Mouse (Mus musculus): ENCODE data around the gene Exosc5.

The Exosc5 gene

DNA sequence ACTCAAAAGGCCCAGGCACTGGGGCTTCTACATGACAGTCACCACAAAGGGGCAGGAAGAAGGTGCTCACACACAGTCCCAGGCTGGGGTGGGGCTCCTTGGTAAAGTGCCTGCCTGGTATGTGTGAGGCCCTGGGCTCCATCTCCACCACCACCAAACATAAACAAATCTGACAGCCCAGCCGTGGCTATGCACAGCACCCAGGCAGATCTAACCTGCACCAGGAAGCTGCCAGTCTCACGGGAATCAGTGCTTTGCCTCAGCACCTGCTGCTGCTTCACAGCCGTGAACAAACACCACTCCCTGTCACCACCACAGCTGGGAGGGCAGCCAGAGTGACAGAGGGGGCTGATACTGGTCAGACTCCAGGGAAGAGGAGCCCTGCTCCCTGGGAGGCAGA, 22.6 kb upstream of the Exosc5 start:
- no peak for DNase-seq (ENCODE audit: low read depth in 1 of 2, low spot score in 2 of 2)

DNA sequence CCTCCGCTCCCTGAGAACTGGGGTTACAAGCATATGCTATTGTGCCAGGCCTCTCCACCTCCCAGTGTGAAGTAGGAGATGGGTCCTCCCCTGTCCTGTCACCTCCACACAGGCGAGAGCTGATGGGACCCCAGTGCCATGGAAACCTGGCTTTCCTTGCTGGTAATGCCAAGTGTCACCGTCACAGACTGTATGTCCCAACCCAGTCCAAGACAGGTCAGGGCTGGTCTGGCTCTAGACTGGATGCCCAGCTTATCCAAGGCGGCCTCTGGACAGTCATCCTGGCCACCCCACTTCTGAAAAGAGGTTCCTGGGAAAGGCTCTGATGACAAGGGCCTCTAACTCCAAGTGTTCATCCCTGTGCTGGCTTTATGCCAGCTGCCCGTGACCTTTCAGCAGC, 21.9 kb upstream of the Exosc5 start:
- no peak for DNase-seq (ENCODE audit: low read depth in 1 of 2, low spot score in 2 of 2)

DNA sequence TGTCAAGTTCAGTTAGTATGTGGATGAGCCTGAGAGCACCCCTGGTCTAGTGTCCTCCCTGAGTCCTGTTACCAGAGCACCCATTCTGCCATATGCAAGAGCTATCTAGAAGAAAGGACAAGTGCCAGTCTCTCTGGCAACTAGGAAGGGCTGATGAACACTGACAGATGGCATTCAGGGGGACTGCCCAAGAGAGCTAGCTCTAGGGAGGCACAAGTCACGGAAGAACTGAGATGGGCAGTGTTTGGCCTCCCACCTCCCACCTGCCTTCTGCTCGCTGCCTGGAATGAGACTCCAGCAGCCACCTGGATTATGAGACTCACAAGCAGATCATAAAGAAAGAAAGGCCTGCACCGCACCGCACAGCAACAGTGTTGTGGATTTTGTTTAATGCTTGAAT, 19.2 kb upstream of the Exosc5 start:
- no peak for DNase-seq (ENCODE audit: low read depth in 1 of 2, low spot score in 2 of 2)

DNA sequence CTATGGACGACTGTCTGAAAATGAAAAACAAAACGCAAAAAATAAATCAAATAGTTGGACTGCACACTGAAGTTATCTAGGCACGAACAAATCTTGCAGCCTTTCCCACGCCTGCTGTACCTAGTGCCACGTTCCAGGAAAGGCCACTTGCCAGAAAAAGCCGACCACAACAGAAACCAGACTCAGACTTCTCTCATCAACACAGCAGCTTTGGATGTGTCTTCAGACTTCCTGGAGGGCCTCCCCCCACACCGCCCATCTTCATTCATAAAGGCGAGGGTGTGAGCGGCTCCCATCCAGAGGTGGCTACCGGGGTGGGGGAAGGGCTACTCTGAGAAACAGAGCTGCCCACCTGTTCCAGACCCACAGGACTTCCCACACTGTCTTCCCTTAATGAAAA, 14.8 kb upstream of the Exosc5 start:
- no peak for DNase-seq (ENCODE audit: low read depth in 1 of 2, low spot score in 2 of 2)

DNA sequence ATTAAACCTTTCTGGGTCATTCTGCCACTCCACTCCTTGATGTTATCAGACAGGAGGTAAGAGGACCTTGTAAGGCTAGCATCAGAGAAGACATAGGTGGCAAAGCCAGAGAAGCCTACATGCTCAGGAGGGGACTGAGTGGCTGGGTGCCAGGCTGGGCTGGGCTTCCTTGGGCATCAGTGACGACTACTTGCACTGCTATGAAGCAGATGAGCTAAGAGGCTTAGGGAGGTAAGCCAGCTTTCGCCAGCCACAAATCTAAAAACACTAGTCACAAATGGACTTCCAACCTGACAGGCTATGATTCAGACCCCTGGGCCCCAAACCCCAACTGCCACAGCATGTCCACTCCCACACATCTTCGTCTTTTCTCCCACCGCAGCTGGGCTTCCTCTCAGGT, 14.3 kb upstream of the Exosc5 start:
- no peak for DNase-seq (ENCODE audit: low read depth in 1 of 2, low spot score in 2 of 2)

DNA sequence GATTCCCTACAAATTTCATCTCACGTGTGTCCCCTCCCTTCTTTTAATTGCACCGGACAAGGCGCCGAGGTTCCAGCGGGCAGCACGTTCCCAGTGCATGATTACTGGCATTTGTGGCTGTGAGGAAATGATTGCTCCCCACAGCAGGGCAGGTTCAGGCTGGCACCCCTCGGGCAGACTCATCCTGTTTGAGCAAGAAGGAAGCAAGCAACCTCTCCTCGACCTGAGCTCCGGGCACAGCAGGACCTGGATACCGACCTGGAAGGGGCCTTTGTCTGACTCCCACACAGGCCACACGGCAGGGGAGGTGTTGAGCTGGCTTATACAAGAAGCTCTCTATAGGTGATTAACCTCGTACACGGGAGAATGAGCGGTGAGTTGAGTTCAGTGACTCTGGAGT, 13.9 kb upstream of the Exosc5 start:
- DNase-seq (ENCODE audit: low read depth in 1 of 2, low spot score in 2 of 2), result no peak

DNA sequence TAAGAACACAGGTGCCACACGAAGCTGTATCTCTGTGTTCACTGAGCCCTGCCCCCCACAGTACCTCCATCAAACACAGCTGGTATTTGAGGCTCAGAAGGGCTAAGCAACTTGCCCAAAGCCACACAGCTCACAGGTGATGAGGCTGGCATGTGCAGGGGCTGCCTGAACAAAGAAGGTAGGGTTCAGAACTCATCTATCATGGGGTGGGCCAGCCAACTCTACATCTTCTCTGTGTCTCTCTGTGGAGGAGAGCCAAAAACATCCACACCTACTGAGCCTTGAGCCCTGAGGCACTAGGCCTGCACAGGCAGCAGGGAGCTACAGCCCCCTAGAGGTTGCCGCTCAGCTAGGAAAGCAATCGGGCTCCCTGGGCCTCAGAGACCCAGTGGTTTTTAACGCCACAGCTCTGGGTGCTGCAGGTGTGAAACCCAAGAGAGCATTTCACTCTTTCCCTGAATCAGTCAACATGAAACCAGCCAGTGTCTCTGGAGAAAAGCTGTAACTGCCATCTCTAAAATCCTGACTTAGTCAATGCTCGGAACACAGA, 11.3 kb upstream of the Exosc5 start:
- DNase-seq (ENCODE audit: low read depth in 1 of 2, low spot score in 2 of 2), result no peak

DNA sequence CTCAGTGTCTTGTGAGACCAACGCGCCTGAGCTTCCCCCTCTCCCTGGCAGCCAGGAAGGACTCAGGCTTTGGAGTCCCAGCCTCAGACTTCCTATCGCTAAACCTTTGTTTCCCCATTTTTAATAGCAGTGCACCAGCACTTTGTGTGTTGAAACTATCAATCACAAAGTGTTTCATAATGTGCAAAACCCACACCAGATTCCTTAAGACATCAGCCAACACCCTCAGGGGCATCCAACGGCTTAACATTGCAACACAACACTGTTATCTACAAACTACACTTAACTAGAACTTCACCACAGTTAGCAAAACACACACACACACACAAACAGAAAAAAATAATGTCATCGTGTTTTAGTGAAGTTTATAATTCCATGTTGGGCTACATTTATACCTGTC, 9.1 kb upstream of the Exosc5 start:
- DNase-seq (ENCODE audit: low read depth in 1 of 2, low spot score in 2 of 2), result peak in 1 of 2 experiments; percentile 42

DNA sequence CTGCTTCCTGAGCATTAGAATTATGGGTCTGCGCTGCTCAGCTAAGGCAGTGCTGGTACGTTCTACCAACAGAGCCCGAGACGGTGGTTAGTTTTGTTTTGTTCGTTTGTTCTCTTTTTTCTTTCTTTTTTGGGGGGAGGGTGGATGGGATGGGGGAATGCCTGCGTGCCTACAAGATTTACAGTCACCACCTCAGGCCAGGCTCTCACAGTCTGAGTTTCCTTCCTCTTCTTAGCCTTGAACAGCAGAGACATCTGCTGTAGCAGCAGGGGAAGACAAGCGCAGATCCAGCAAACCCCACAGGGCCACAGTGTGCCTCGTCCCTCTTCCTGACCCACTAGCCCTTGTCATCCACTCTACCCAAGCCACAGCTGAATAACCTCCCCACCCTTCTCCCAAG, 7.7 kb upstream of the Exosc5 start:
- peak in 1 of 2 experiments; percentile 40 for DNase-seq (ENCODE audit: low read depth in 1 of 2, low spot score in 2 of 2)

DNA sequence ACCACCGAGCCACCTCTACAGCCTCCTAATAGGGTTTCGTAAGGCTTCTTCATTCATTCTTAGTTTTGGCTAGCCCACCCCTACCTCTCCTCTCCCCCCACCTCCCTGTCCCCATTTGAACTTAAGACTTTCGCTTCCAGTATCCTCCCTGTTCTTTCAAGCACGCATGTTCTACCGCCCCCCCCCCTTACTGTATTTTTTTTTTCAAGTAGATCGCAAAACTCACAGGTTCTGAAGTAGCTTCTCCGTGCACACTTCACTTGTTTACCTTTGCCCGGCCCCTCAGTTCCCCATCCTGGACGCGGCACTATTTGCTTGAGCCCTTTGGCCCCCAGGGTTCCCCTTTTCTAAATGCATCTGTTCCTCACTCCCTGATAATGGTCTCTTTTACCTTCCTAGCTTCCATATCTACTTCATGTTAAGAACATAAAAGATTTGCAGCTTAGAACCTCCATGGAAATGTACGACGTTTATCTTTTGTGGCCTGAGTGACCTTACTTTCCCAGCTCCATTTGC, 6.7 kb upstream of the Exosc5 start:
- no peak for DNase-seq (ENCODE audit: low read depth in 1 of 2, low spot score in 2 of 2)

DNA sequence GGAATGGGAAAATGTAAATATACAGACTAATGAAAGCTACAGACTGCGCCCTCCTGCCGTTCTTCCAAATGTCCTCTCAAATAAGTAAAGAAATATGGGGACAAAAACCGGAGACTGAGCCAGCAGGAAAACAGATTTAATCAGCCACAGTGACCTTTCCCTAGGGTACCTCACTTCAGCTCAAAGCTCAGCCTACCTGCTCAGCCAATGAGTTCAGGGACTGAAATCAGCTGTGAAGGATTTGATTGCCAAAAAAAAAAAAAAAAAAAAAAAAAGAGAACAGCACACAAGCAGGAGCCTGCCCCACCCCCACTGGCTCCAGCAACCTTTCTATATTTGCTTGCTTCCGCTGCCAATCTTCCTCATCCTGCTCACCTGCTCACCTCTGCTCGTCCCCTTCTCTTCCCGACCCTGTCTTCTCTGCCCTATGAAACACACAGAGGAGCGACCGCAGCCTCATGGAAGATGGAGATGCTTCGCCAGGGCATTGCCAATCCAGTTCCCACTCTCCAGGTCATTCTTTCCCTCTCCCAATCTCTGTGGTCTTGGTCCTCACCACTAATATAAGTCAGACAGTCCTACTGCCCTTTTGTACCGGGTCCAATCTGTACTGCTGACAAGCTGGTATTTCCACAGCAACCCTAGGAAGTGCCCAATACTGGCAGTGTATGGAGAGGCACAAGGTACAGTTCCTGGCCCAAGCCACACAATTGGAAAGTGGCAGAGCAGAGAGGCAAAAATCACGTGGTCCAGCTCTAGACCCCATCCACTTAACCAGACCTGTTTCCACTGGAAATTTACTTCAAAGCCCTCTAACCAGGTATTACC, 3.1 kb upstream of the Exosc5 start:
- no peak for DNase-seq (ENCODE audit: low read depth in 1 of 2, low spot score in 2 of 2)

DNA sequence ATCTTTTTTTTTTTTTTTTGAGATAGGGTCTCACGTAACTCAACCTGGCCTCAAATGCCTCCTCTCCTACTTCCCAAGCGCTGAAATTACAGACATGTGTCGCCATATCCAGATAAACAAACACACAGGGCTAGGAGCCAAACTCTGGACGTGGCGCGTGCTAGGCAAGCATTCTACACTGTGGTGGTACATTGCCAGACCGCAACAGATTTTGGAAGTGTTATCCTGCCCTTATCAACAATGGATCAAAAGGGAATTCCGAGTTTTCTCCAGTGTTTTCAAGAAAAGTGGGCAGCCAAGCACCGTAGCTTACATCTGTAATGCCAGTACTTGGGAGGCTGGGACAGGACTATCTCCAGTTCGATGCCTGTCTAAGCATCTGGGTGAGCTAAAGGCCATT, 1.2 kb upstream of the Exosc5 start:
- DNase-seq (ENCODE audit: low read depth in 1 of 2, low spot score in 2 of 2), result no peak

DNA sequence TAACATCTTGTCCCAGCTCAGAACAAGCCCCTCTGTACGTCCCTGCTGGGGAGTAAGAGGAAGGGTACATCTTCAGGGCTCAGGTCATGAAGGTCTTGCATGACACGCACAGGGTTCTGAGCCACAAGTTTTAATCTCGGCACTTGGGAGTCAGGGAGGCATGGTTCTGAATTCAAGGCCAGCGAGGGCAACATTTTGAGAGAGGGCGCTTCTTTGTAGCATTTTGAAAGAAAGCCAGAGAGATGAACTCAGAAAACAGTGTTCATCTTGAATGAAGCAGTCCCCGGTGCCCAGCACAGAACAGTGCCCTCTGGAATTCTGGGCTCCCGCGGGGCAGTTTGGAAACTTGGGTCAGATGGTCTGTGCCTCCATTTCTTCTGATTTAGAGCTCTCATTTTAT, 7.4 kb downstream of the Exosc5 start:
- DNase-seq (ENCODE audit: low read depth in 1 of 2, low spot score in 2 of 2), result no peak

DNA sequence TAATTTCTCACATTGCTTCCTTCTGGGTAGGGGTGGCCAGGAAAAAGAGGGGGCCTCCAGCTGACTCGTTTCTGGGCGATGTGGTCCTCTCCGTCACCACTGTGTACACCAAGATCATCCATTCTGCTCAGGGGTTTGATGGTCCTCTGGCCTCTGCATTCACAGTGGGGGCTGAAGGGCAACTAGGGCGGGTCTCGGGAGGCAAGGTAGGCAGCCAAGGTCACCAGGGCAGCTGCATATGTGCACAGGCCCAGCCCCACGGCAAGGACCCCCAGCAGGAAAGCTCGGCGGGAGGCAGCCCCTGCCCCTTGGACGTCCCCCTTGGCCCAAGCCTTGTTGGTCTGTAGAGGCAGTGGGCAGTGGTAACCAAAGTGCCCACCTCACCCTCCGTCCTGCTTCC, 10.2 kb downstream of the Exosc5 start:
- no peak for DNase-seq (ENCODE audit: low read depth in 1 of 2, low spot score in 2 of 2)

DNA sequence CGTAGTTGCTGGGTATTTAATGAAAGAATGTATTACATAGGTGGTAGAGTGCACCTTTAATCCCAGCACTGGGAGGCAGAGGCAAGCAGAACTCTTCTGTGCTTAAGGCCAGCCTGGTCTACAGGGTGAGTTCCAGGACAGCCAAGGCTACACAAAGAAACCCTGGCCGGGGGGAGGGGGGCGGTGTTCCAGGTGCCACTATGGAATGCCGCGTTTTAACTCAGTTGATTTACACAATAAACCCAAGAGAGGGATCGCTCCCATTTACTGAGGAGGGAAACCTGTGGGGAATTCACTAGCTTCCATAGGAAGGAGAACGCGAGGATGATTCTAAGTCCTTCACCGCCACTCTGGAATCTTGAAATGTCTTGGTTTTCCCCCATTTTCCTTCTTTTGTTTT, 10.7 kb downstream of the Exosc5 start:
- DNase-seq (ENCODE audit: low read depth in 1 of 2, low spot score in 2 of 2), result no peak

DNA sequence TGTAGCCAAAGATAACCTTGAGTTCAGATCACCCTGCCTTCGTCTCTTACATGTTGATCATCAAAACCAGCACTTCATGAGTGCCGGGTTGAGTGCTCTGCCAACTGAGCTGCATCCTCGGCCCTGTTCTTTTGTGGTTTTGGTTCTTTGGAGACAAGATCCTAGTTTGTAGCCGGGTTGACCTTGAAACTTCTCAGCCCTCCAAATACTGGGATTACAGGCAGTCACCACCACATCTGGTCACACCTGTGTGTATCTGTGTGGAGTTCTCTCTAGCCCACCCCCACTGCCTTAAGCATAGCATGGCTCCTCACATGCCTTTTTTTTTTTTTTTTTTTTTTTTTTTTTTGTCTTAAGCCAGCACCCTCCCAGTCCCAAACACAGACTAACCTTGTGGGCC, 11.1 kb downstream of the Exosc5 start:
- no peak for DNase-seq (ENCODE audit: low read depth in 1 of 2, low spot score in 2 of 2)

DNA sequence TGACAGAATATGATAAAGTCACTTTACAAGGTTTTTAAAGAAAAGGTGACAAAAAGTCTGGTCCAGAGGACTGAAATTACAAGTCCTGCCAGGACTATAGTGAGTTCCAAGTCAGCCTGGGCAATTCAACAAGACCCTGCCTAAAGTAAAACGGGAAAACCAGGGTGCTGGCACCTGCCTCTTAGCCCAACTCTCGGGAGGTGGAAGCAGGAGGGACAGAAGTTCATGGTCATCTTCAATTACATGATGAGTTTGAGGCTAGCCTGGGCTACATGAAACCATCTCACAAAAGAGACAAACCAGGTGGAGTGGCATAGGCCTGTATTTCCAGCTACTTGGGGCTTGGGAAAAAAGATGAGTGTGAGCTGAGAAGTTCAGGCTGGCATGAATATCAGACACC, 12.7 kb downstream of the Exosc5 start:
- DNase-seq (ENCODE audit: low read depth in 1 of 2, low spot score in 2 of 2), result no peak

DNA sequence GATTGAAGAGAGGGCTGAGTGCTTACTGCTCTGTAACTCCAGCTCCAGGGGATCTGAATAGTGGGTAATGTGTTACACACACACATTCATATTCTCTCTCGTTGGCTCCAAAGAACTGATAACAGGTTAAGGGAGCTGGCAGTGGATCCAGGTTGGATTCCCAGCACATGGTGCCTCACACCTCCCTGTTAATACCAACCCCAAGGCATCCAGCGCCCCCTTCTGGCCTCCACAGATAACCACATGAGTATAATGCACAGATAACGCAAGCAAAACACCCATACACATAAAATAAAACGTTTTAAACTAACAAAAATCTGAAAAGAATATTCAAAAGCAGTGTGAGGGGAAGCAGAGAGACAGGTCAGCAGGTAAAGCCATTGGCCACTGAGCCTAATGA, 13.5 kb downstream of the Exosc5 start:
- no peak for DNase-seq (ENCODE audit: low read depth in 1 of 2, low spot score in 2 of 2)

DNA sequence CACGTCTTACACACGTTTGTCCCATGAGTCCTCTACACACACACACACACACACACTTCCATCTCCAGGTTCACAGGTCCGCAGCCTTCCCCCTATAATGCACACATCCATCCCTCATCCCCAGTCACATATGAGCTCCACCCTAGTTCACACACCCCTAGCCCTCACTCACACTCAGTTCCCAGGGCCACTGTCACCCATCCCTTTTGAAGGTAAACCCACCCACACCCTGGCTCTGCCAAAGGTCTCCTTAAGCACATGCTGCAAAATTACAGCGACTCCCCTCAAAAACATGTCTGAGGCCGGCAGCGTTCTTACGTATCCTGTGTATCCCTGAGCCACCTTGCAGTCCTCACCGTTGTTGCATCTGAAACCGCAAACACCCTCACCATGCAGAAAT, 15.3 kb downstream of the Exosc5 start:
- no peak for DNase-seq (ENCODE audit: low read depth in 1 of 2, low spot score in 2 of 2)

DNA sequence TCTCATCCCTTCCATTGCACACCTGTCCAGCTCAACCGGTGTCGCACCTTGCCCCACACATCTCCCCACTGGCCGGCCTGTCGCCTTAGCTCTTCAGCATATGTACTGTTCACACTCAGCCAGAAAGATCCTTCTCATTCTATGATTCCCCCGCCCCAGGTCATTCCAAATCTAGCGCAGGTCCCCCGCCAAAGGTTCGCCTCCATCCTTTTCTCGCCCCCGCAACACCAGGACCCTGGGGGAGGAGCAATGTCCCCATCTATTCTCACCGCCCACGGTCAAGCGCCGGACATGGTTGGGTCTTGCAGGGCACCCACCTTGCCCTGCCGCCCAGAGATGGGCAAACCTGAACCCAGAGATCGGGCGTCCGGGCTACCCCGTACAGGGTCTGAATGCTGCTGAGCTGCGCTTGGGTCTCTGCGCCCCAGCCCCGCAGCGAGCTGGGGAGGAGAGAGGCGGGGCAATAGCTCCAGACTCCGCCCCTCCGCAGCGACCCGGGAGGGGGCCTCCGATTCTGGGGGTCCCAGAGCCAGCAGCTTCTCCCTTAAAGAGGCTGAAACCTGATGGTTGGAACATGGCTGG, 15.8 kb downstream of the Exosc5 start, which contains the start of gene Tmem91:
Tmem91 (minus strand) TSS at position 448 of the 582 bp plus-strand sequence.
- DNase-seq (ENCODE audit: low read depth in 1 of 2, low spot score in 2 of 2), result no peak

DNA sequence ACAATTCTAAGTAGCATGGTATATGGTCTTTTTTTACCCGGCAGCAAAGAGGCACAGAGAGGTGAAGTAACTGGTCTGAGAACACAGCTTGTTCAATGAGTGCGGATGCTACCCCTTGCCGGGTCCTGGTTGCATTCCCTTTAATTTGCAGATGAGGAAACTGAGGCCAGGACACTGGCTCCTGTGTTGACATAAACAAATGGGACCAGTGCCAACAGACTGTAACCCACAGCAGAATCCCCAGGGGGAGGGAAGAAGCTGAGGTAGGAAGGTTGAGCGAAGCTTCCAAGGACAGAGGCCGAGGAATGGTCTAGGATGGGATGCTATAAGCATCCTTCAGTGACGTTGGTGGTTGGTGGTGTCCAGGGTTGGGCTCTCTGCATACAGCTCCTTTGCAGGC, 16.4 kb downstream of the Exosc5 start:
- no peak for DNase-seq (ENCODE audit: low read depth in 1 of 2, low spot score in 2 of 2)

DNA sequence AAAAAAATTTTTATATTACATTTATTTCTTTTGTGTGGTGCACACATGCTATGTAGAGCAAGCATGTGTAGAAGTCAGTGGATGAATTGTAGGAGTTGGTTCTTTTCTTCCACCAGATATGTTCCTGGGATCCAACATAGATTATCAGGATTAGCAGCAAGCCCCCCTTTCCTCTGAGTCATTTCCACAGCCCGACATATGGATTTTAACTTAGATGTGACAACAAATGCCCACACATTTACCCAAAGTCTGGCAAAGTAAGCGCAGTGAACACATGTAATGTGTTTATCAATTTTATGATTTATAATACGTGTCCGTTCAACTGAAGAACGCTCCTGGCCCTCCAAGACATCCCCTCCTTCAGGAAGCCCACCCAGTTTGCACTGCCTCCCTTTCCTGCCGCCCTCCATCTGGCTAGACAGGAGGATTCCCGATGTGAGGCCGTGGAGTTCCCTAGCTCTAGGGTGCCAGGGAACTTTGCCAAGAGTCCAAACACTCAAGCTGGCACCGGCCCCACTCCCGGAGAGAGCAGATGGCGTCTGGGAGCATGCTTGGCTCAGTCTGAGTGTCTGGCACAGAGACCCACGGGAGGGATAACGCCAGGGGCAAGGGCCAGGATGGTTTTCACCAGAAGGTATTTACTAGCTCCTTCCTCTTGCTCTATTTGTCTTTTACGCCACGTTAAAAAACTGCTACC, 17.3 kb downstream of the Exosc5 start:
- DNase-seq (ENCODE audit: low read depth in 1 of 2, low spot score in 2 of 2), result no peak

Measured in monocyte, adult 2 months (primary cell).